Mouse (Mus musculus) CH12.LX (cell line): ENCODE data around the gene Hes6. TPM values are rescaled to one million over a fixed set of nuclear protein-coding genes. Genes with fewer than 3 reads are reported as not detected.

Experiments used
- DNase-seq: peaks from one replicate; pipeline ENCODE4 v3.0.0-alpha.2; 2013; ENCODE audit errors: extremely low read depth
- H3K27ac ChIP-seq: 2 replicates; pipeline ENCODE4 v1.5.1; 2012; ENCODE audit warnings: low read depth, mild to moderate bottlenecking, control low read depth, moderate library complexity; ENCODE audit not compliant: insufficient read depth
- H3K27me3 ChIP-seq: replicated peaks from 2 replicates; pipeline ENCODE3; 2012; ENCODE audit warnings: inconsistent platforms
- H3K36me3 ChIP-seq, 2 experiments: replicated peaks in 1 of 2; 2 replicates each; pipeline versions ENCODE3 to v1.6.1; 2012; ENCODE audit warnings: inconsistent platforms in 1 of 2, low read length in 1 of 2, mild to moderate bottlenecking in 1 of 2, mixed read lengths in 1 of 2, moderate library complexity in 1 of 2; ENCODE audit not compliant: control insufficient read depth in 1 of 2, insufficient read depth in 1 of 2
- H3K4me1 ChIP-seq, 2 experiments: 2 replicates each; pipeline ENCODE4 v1.6.1; 2012; ENCODE audit warnings: inconsistent platforms in 1 of 2, moderate library complexity in 1 of 2; ENCODE audit not compliant: insufficient read depth in 2 of 2, control insufficient read depth in 1 of 2
- H3K4me2 ChIP-seq: 2 replicates; pipeline ENCODE4 v1.6.1; 2012; ENCODE audit warnings: low read depth, mild to moderate bottlenecking, control low read depth; ENCODE audit not compliant: poor library complexity, insufficient read depth, severe bottlenecking
- H3K4me3 ChIP-seq, 3 experiments: fragments of 150-350 bp in 1 of 3; sonication (generic) in 1 of 3; replicated peaks in 1 of 3; 2 replicates each; pipeline versions ENCODE3 to v1.5.1; 2011 to 2012; ENCODE audit warnings: low read depth in 2 of 3, low read length in 2 of 3, mild to moderate bottlenecking in 2 of 3, moderate library complexity in 2 of 3, control low read depth in 1 of 3, improper control_type of control experiment in 1 of 3, inconsistent platforms in 1 of 3, mixed read lengths in 1 of 3; ENCODE audit not compliant: poor library complexity in 1 of 3
- H3K79me2 ChIP-seq: replicated peaks from 2 replicates; pipeline ENCODE4 v1.6.1; 2012; ENCODE audit warnings: mild to moderate bottlenecking, moderate library complexity; ENCODE audit not compliant: control insufficient read depth, poor library complexity, insufficient read depth, severe bottlenecking; ENCODE audit errors: extremely low read depth
- H3K9ac ChIP-seq: 2 replicates; pipeline ENCODE4 v1.6.1; 2012; ENCODE audit warnings: low read depth, mild to moderate bottlenecking, control low read depth, moderate library complexity; ENCODE audit not compliant: insufficient read depth
- H3K9me3 ChIP-seq: replicated peaks from 2 replicates; pipeline ENCODE3; 2012; ENCODE audit warnings: low read length, inconsistent platforms, mixed read lengths
- BHLHE40 ChIP-seq: IDR thresholded peaks from 2 replicates; pipeline ENCODE4 v1.6.1; 2011; ENCODE audit warnings: mild to moderate bottlenecking, low read depth, low read length, improper control_type of control experiment
- CHD2 ChIP-seq: IDR thresholded peaks from 2 replicates; pipeline ENCODE4 v1.6.1; 2011; ENCODE audit warnings: low read length, improper control_type of control experiment
- CTCF ChIP-seq, 2 experiments: IDR thresholded peaks in 1 of 2; conservative IDR thresholded peaks in 1 of 2; 2 replicates each; pipeline ENCODE4 v1.5.1; 2011 to 2012; ENCODE audit warnings: low read depth in 2 of 2, low read length in 2 of 2, improper control_type of control experiment in 1 of 2, inconsistent platforms in 1 of 2, mild to moderate bottlenecking in 1 of 2, moderate library complexity in 1 of 2
- E2F4 ChIP-seq: IDR thresholded peaks from 2 replicates; pipeline ENCODE4 v1.6.1; 2011; ENCODE audit warnings: low read depth, low read length, improper control_type of control experiment; ENCODE audit not compliant: insufficient replicate concordance
- ELF1 ChIP-seq: IDR thresholded peaks from 2 replicates; pipeline ENCODE4 v1.6.1; 2014; ENCODE audit warnings: low read depth, mild to moderate bottlenecking, inconsistent platforms, low read length, improper control_type of control experiment
- HCFC1 ChIP-seq: IDR thresholded peaks from 2 replicates; pipeline ENCODE4 v1.6.1; 2012; ENCODE audit warnings: low read depth, mild to moderate bottlenecking, inconsistent platforms, low read length, improper control_type of control experiment
- JUND ChIP-seq: conservative IDR thresholded peaks from 2 replicates; pipeline ENCODE4 v1.6.1; 2011; ENCODE audit warnings: low read depth, low read length, improper control_type of control experiment
- MAFK ChIP-seq: IDR thresholded peaks from 2 replicates; pipeline ENCODE4 v1.6.1; 2011; ENCODE audit warnings: low read length, improper control_type of control experiment; ENCODE audit not compliant: insufficient replicate concordance
- MXI1 ChIP-seq: IDR thresholded peaks from 2 replicates; pipeline ENCODE4 v1.6.1; 2011; ENCODE audit warnings: mild to moderate bottlenecking, low read depth, low read length, improper control_type of control experiment
- PAX5 ChIP-seq: IDR thresholded peaks from 2 replicates; pipeline ENCODE4 v1.6.1; 2012; ENCODE audit warnings: low read length, inconsistent platforms, mixed read lengths
- RCOR1 ChIP-seq: conservative IDR thresholded peaks from 2 replicates; pipeline ENCODE4 v1.6.1; 2012; ENCODE audit warnings: low read depth, mild to moderate bottlenecking, inconsistent platforms, low read length, improper control_type of control experiment
- TBP ChIP-seq: conservative IDR thresholded peaks from 2 replicates; pipeline ENCODE4 v1.6.1; 2011; ENCODE audit warnings: low read depth, low read length, improper control_type of control experiment
- UBTF ChIP-seq: IDR thresholded peaks from 2 replicates; pipeline ENCODE4 v1.6.1; 2012; ENCODE audit warnings: low read depth, mild to moderate bottlenecking, inconsistent platforms, low read length, improper control_type of control experiment, moderate library complexity
- ZNF384 ChIP-seq: IDR thresholded peaks from 2 replicates; pipeline ENCODE4 v1.6.1; 2012; ENCODE audit warnings: low read depth, low read length, improper control_type of control experiment, inconsistent platforms
- dilution Hi-C: fragments of 300-500 bp; cut with MboI; formaldehyde crosslinking; loops from 2 replicates; pipeline ENCODE4 v1.14.3; 2020; ENCODE audit warnings: low sequenced_read_pairs; ENCODE audit not compliant: extremely low pct_unique_long_range_greater_than_20kb, extremely low pct_ligation_motif_present
- in situ Hi-C: fragments of 300-500 bp; cut with MboI; formaldehyde crosslinking; loops from 3 replicates; pipeline ENCODE4 v1.14.3; 2019; ENCODE audit warnings: low sequenced_read_pairs, low pct_ligation_motif_present, low pct_unique_long_range_greater_than_20kb, mixed read lengths
- polyA plus RNA-seq: library from polyadenylated mRNA; unstranded; fragments of >175 nt; gene quantifications from 2 replicates; pipeline ENCODE4 v1.2.1, GENCODE M21; 2012; ENCODE audit warnings: low read depth; ENCODE audit not compliant: insufficient read length
- total RNA-seq, 2 experiments: library from RNA; depleted of rRNA; stranded (reverse); fragments of 300-350 nt in 1 of 2; fragments of >200 nt in 1 of 2; gene quantifications; 2 replicates each; pipeline ENCODE4 v1.2.3; 2012 to 2014

Hes6 gene
- total and polyA plus RNA-seq, 3 experiments: 15.4 to 25.7 (median 21.1) TPM

- no peak for DNase-seq
- H3K4me2 ChIP-seq: no peak overlapping the region
- H3K4me1 ChIP-seq: peaks cover 0 to 16% of the 10 kb centered on the region in 2 experiments; a peak in 2 of 4 replicates
- peaks cover 0 to 26% of the 10 kb centered on the region in 2 experiments for H3K36me3 ChIP-seq
- no peak overlapping the region for H3K9ac ChIP-seq
- H3K9me3 ChIP-seq: no peaks in the 10 kb centered on the region
- no peak overlapping the region for H3K4me3 ChIP-seq
- dilution Hi-C loops (no loop called here), in situ Hi-C loops (no loop called here)
- no peaks in the 10 kb centered on the region for H3K27me3 ChIP-seq
- H3K79me2 ChIP-seq: no peaks in the 10 kb centered on the region
- TF ChIP-seq HCFC1 (no peak), BHLHE40 (no peak), RCOR1 (no peak), E2F4 (no peak), CTCF (conservative IDR thresholded peaks at IDR 0.05 in 1 of 2, IDR thresholded peaks at IDR 0.05 in 1 of 2; ENCODE audit: low read depth in 2 of 2, low read length in 2 of 2) (no peak), CHD2 (no peak), MAFK (no peak), ELF1 (no peak), TBP (no peak), PAX5 (no peak), UBTF (no peak), JUND (no peak)
- H3K27ac ChIP-seq: no peak overlapping the region
Measured at GRCm38 (mm10) chr1:91463336-91463995, 49.6 kb upstream of the Hes6 start.

GRCm38 (mm10) chr1:91460564-91460963 lies 46.7 kb upstream of the Hes6 start:
- no peak overlapping the region for H3K27ac ChIP-seq
- in situ Hi-C loops (no loop called here), dilution Hi-C loops (no loop called here)
- H3K9me3 ChIP-seq: no peaks in the 10 kb centered on the region
- DNase-seq: no peak
- peaks cover 3% of the 10 kb centered on the region; the same call in 1 of the 2 replicates for H3K79me2 ChIP-seq
- peaks cover 0 to 22% of the 10 kb centered on the region in 2 experiments for H3K36me3 ChIP-seq
- no peaks in the 10 kb centered on the region for H3K27me3 ChIP-seq
- H3K4me1 ChIP-seq: peaks cover 6 to 35% of the 10 kb centered on the region in 2 experiments; a peak in 3 of 4 replicates
- H3K4me2 ChIP-seq: no peak overlapping the region
- H3K9ac ChIP-seq: no peak overlapping the region
- TF ChIP-seq MAFK: no peak
- TF ChIP-seq PAX5: no peak
- TF ChIP-seq ZNF384: no peak
- TF ChIP-seq MXI1: no peak
- no peak for TF ChIP-seq RCOR1
- TF ChIP-seq BHLHE40: no peak
- 0 out of 4 replicates have a peak, but pooled peaks of 1 of the 2 experiments have one; percentile 7 for TF ChIP-seq CTCF (conservative IDR thresholded peaks at IDR 0.05 in 1 of 2, IDR thresholded peaks at IDR 0.05 in 1 of 2; ENCODE audit: low read depth in 2 of 2, low read length in 2 of 2)
- H3K4me3 ChIP-seq: no peak overlapping the region
